Mouse (Mus musculus) kidney, postnatal 10 days (tissue): ENCODE measurements at regions not wholly inside any gene's neighbourhood (a gene's known extent, or its start where the extent isn't known, plus 50 kb on each side); places are given as distances from the start of the nearest gene placed in this dataset.
A peak's percentile ranks its signal among the peaks of the same experiment; 100 is the strongest.

Experiments
- DNase-seq: peaks from one replicate; pipeline ENCODE4 v3.0.0; 2021; ENCODE audit warnings: mixed read lengths

DNA sequence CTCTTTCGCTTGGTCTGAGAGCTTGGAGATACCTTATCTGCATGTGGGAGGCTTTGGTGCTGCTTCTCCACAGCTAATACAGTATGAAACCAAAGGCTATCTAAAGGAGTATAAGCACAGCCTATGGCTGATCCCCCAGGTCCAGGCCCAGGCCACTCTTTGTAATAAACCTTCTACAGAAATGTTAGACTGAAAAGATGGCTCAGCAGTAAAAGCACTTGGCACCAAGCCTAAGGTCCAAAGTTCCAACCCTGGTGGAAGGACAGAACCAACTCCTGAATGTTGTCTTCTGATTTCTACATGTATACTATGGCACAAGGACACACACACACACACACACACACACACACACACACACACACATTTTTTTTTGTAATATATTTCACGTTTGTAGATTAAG lies 1397.2 kb upstream of the Cntnap5a start:
- DNase-seq = peak; percentile 42

DNA sequence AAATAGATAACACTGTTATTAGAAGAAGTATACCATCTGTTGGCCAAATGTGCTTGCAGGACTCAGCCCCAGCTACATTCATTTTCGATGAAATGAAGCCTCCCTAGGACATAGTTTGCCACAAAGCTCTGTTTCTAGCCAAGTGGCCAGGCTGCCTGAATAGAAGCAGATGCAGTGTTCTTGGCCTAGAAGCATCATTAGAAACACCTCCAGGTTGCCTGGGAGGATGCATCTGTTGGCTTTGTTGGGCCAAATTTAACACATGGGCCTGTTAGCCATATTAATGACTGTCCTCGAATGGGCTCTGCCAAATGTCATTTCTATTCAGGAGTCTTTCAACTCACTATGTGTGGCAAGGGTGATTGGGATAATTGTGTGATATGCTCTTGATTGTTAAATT lies 1354.0 kb upstream of the Cntnap5a start:
- DNase-seq = no peak

DNA sequence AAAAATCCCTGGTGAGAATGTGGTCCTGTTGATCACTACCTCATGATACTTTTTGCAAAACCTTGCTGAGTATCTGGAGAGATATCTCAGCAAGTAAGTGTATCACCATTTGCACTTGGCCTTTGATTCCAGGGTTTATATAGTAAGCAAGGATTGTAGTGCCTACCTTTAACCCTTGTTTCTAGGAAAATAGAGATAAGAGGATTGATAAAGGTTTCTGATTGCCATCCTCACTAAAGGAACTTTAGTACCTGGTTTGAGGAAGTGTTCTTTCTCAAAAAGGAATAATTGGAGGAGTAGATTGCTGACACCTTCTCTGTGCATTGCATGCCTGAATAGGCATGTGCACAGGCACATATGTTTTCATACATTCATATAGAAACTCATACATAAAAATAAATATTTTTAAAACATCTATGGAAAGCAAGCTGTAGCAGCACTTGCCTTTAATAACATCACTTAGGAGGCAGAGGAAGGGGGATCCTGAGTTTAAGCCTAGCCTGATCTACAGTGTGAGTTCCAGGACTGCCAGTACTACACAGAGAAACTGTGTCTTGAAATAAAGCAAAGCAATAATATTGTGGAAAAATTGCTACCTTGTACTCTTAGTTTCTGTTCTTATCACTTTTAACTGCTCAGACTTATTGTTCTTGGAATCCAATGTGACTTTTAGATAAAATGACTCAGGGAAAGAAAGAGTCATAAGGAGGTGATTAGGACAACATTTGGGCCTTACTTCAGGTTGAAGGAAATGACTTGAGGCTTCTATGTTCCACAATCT lies 1326.2 kb upstream of the Cntnap5a start:
- DNase-seq = no peak

DNA sequence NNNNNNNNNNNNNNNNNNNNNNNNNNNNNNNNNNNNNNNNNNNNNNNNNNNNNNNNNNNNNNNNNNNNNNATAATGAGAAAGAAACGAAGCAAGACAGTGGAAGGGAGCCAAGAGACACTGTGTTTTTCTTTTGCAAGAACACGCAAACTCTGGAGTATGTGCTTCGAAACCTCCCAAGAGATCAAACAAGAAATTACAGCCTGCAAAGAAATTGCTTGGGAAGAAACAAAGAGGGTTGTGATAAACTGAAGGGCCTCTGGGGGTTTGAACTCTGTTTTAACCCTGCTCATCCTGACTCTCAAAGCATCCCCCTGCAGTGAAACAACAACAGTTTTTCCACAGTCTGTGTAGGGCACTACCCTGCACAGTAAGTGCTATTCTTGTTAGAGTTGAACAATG lies 1292.5 kb upstream of the Cntnap5a start:
- DNase-seq = no peak
